Mouse (Mus musculus): ENCODE data around the gene Rbms3. TPM values are rescaled to one million over a fixed set of nuclear protein-coding genes. Genes with fewer than 3 reads are reported as not detected.

Rbms3 gene
- total and polyA plus RNA-seq, 3 experiments: not detected

GRCm38 (mm10) chr9:117253361-117253760 is 376.4 kb downstream of the Rbms3 start:
- peaks cover 81% of the 10 kb centered on the region for H3K9me3 ChIP-seq (replicated peaks; ENCODE audit: low read length)
- no peaks in the 10 kb centered on the region for H3K4me1 ChIP-seq (ENCODE audit: control insufficient read depth in 1 of 2, insufficient read depth in 2 of 2)
- in situ Hi-C loops (cut with MboI; ENCODE audit: low pct_ligation_motif_present, low pct_unique_long_range_greater_than_20kb, low sequenced_read_pairs) (no loop called here), dilution Hi-C loops (cut with MboI; ENCODE audit: extremely low pct_ligation_motif_present, extremely low pct_unique_long_range_greater_than_20kb, low sequenced_read_pairs) (no loop called here)
- H3K4me3 ChIP-seq (replicated peaks in 1 of 3; ENCODE audit: low read depth in 2 of 3, low read length in 2 of 3, poor library complexity in 1 of 3): no peak overlapping the region
- no peak overlapping the region for H3K9ac ChIP-seq (ENCODE audit: insufficient read depth, low read depth)
- no peaks in the 10 kb centered on the region for H3K79me2 ChIP-seq (replicated peaks; ENCODE audit: control insufficient read depth, extremely low read depth, insufficient read depth, poor library complexity, severe bottlenecking)
- no peak for DNase-seq (ENCODE audit: extremely low read depth)
- no peak for TF ChIP-seq NELFE (IDR thresholded peaks at IDR 0.05; ENCODE audit: low read depth, low read length)
- no peak for TF ChIP-seq USF1 (IDR thresholded peaks at IDR 0.05; ENCODE audit: low read depth, low read length)
- no peak for TF ChIP-seq SMC3 (IDR thresholded peaks at IDR 0.05; ENCODE audit: low read depth, low read length)
- no peak for TF ChIP-seq ETS1 (conservative IDR thresholded peaks at IDR 0.05; ENCODE audit: low read depth, low read length)
- TF ChIP-seq USF2 (conservative IDR thresholded peaks at IDR 0.05; ENCODE audit: low read depth, low read length): no peak
- no peak for TF ChIP-seq ZNF384 (IDR thresholded peaks at IDR 0.05; ENCODE audit: low read depth, low read length)
- TF ChIP-seq EP300 (IDR thresholded peaks at IDR 0.05; ENCODE audit: low read length): no peak
- TF ChIP-seq MAX (IDR thresholded peaks at IDR 0.05; ENCODE audit: low read length): no peak
- no peak for TF ChIP-seq MEF2A (IDR thresholded peaks at IDR 0.05; ENCODE audit: borderline replicate concordance, low read depth, low read length)
- no peak for TF ChIP-seq CTCF (conservative IDR thresholded peaks at IDR 0.05 in 1 of 2, IDR thresholded peaks at IDR 0.05 in 1 of 2; ENCODE audit: low read depth in 2 of 2, low read length in 2 of 2)
- TF ChIP-seq POLR2AphosphoS2 (IDR thresholded peaks at IDR 0.05; ENCODE audit: low read depth, low read length): no peak
- no peak for TF ChIP-seq BHLHE40 (IDR thresholded peaks at IDR 0.05; ENCODE audit: low read depth, low read length)
- TF ChIP-seq MAZ (IDR thresholded peaks at IDR 0.05; ENCODE audit: low read depth, low read length): no peak
- TF ChIP-seq JUND (conservative IDR thresholded peaks at IDR 0.05; ENCODE audit: low read depth, low read length): no peak
- TF ChIP-seq TBP (conservative IDR thresholded peaks at IDR 0.05; ENCODE audit: low read depth, low read length): no peak
- no peak for TF ChIP-seq MAFK (IDR thresholded peaks at IDR 0.05; ENCODE audit: insufficient replicate concordance, low read length)
- TF ChIP-seq ZMIZ1 (IDR thresholded peaks at IDR 0.05; ENCODE audit: low read depth, low read length): no peak
- no peak for TF ChIP-seq ELF1 (IDR thresholded peaks at IDR 0.05; ENCODE audit: low read depth, low read length)
- no peak overlapping the region for H3K4me2 ChIP-seq (ENCODE audit: insufficient read depth, low read depth, poor library complexity, severe bottlenecking)
- no peaks in the 10 kb centered on the region for H3K36me3 ChIP-seq (replicated peaks in 1 of 2; ENCODE audit: control insufficient read depth in 1 of 2, insufficient read depth in 1 of 2, low read length in 1 of 2)
- no peak overlapping the region for H3K27ac ChIP-seq (ENCODE audit: insufficient read depth, low read depth)
- no peaks in the 10 kb centered on the region for H3K27me3 ChIP-seq (replicated peaks)

GRCm38 (mm10) chr9:117252411-117252861 is 377.3 kb downstream of the Rbms3 start:
- no peak overlapping the region for H3K4me3 ChIP-seq (replicated peaks in 1 of 3; ENCODE audit: low read depth in 2 of 3, low read length in 2 of 3, poor library complexity in 1 of 3)
- no peaks in the 10 kb centered on the region for H3K4me1 ChIP-seq (ENCODE audit: control insufficient read depth in 1 of 2, insufficient read depth in 2 of 2)
- no peak overlapping the region for H3K4me2 ChIP-seq (ENCODE audit: insufficient read depth, low read depth, poor library complexity, severe bottlenecking)
- H3K9me3 ChIP-seq (replicated peaks; ENCODE audit: low read length): peaks cover 80% of the 10 kb centered on the region
- TF ChIP-seq IRF4 (IDR thresholded peaks at IDR 0.05; ENCODE audit: low read depth, low read length) (no peak), USF1 (IDR thresholded peaks at IDR 0.05; ENCODE audit: low read depth, low read length) (no peak), USF2 (conservative IDR thresholded peaks at IDR 0.05; ENCODE audit: low read depth, low read length) (no peak), CHD1 (IDR thresholded peaks at IDR 0.05; ENCODE audit: low read depth, low read length) (no peak), SMC3 (IDR thresholded peaks at IDR 0.05; ENCODE audit: low read depth, low read length) (no peak), JUND (conservative IDR thresholded peaks at IDR 0.05; ENCODE audit: low read depth, low read length) (no peak), MAFK (IDR thresholded peaks at IDR 0.05; ENCODE audit: insufficient replicate concordance, low read length) (no peak), HCFC1 (IDR thresholded peaks at IDR 0.05; ENCODE audit: low read depth, low read length) (no peak), CTCF (conservative IDR thresholded peaks at IDR 0.05 in 1 of 2, IDR thresholded peaks at IDR 0.05 in 1 of 2; ENCODE audit: low read depth in 2 of 2, low read length in 2 of 2) (no peak), POLR2A (IDR thresholded peaks at IDR 0.05; ENCODE audit: low read depth, low read length) (no peak), CHD2 (IDR thresholded peaks at IDR 0.05; ENCODE audit: low read length) (no peak), RAD21 (IDR thresholded peaks at IDR 0.05; ENCODE audit: low read depth, low read length) (no peak), ELF1 (IDR thresholded peaks at IDR 0.05; ENCODE audit: low read depth, low read length) (no peak), UBTF (IDR thresholded peaks at IDR 0.05; ENCODE audit: low read depth, low read length) (no peak)
- no peak for DNase-seq (ENCODE audit: extremely low read depth)
- H3K27me3 ChIP-seq (replicated peaks): no peaks in the 10 kb centered on the region
- H3K36me3 ChIP-seq (replicated peaks in 1 of 2; ENCODE audit: control insufficient read depth in 1 of 2, insufficient read depth in 1 of 2, low read length in 1 of 2): no peaks in the 10 kb centered on the region
- in situ Hi-C loops (cut with MboI; ENCODE audit: low pct_ligation_motif_present, low pct_unique_long_range_greater_than_20kb, low sequenced_read_pairs) (no loop called here), dilution Hi-C loops (cut with MboI; ENCODE audit: extremely low pct_ligation_motif_present, extremely low pct_unique_long_range_greater_than_20kb, low sequenced_read_pairs) (no loop called here)
- no peak overlapping the region for H3K27ac ChIP-seq (ENCODE audit: insufficient read depth, low read depth)
- no peak overlapping the region for H3K9ac ChIP-seq (ENCODE audit: insufficient read depth, low read depth)
- no peaks in the 10 kb centered on the region for H3K79me2 ChIP-seq (replicated peaks; ENCODE audit: control insufficient read depth, extremely low read depth, insufficient read depth, poor library complexity, severe bottlenecking)
